Comparison of ENCODE assay signal across 8 mouse cellular contexts in genomic region chr10:43052462-43052861, GRCm38 (mm10).
DNase-seq lines count a peak whose midpoint lies in the region; ATAC-seq and TF ChIP-seq lines count a peak whose summit lies in the region.

No protein-coding gene starts in this region.

- no peak for ATAC-seq in liver, embryonic 14.5 days (ENCODE audit: insufficient read depth)
- ATAC-seq in liver, embryonic 11.5 days (replicated peaks; ENCODE audit: low FRiP score): no peak
- ATAC-seq in forebrain, postnatal 0 days: no peak
- no peak for ATAC-seq in erythroblast, adult 5-6 weeks (replicated peaks; ENCODE audit: low FRiP score, poor library complexity, severe bottlenecking)
- no peak for ATAC-seq in hindbrain, embryonic 16.5 days

- no peaks in the 10 kb centered on the region for H3K27me3 ChIP-seq in liver, embryonic 14.5 days (ENCODE audit: control insufficient read depth, insufficient read depth, low read length)
- no peaks in the 10 kb centered on the region for H3K27me3 ChIP-seq in liver, embryonic 11.5 days (replicated peaks; ENCODE audit: control insufficient read depth, insufficient read depth, low read length)
- no peaks in the 10 kb centered on the region for H3K27me3 ChIP-seq in forebrain, postnatal 0 days (ENCODE audit: insufficient read depth, low read length)
- H3K27me3 ChIP-seq in hindbrain, embryonic 16.5 days (replicated peaks; ENCODE audit: control insufficient read depth, insufficient read depth, low read length): no peaks in the 10 kb centered on the region

- H3K36me3 ChIP-seq in liver, embryonic 14.5 days (replicated peaks; ENCODE audit: control insufficient read depth, insufficient read depth, low read depth): no peaks in the 10 kb centered on the region
- no peaks in the 10 kb centered on the region for H3K36me3 ChIP-seq in liver, embryonic 11.5 days (ENCODE audit: control insufficient read depth, insufficient read depth, low read length)
- no peaks in the 10 kb centered on the region for H3K36me3 ChIP-seq in forebrain, postnatal 0 days (ENCODE audit: insufficient read depth)
- no peaks in the 10 kb centered on the region for H3K36me3 ChIP-seq in hindbrain, embryonic 16.5 days (ENCODE audit: control insufficient read depth, insufficient read depth, low read length)

- no peak overlapping the region for H3K4me2 ChIP-seq in liver, embryonic 14.5 days (ENCODE audit: low read depth)
- no peak overlapping the region for H3K4me2 ChIP-seq in liver, embryonic 11.5 days
- H3K4me2 ChIP-seq in forebrain, postnatal 0 days (ENCODE audit: low read depth): no peak overlapping the region
- H3K4me2 ChIP-seq in hindbrain, embryonic 16.5 days (ENCODE audit: low read length): no peak overlapping the region

- H3K4me1 ChIP-seq in liver, embryonic 14.5 days (replicated peaks; ENCODE audit: control insufficient read depth in 2 of 2, insufficient read depth in 2 of 2, low read length in 1 of 2): no peaks in the 10 kb centered on the region; a peak in 1 of 4 replicates
- no peaks in the 10 kb centered on the region for H3K4me1 ChIP-seq in liver, embryonic 11.5 days (replicated peaks; ENCODE audit: control insufficient read depth, insufficient read depth, low read length)
- H3K4me1 ChIP-seq in forebrain, postnatal 0 days (ENCODE audit: insufficient read depth): 0 out of 2 replicates have a peak, but pooled peaks cover 3% of the 10 kb centered on the region
- H3K4me1 ChIP-seq in hindbrain, embryonic 16.5 days (ENCODE audit: control insufficient read depth, insufficient read depth, low read depth, low read length): no peaks in the 10 kb centered on the region

- H3K9me3 ChIP-seq in liver, embryonic 14.5 days (ENCODE audit: control insufficient read depth, low read length): no peaks in the 10 kb centered on the region
- no peaks in the 10 kb centered on the region for H3K9me3 ChIP-seq in liver, embryonic 11.5 days (ENCODE audit: control insufficient read depth, low read length)
- H3K9me3 ChIP-seq in forebrain, postnatal 0 days (ENCODE audit: low read length): no peaks in the 10 kb centered on the region
- H3K9me3 ChIP-seq in hindbrain, embryonic 16.5 days (ENCODE audit: control insufficient read depth, low read length): no peaks in the 10 kb centered on the region

- H3K9ac ChIP-seq in liver, embryonic 14.5 days (replicated peaks): no peak overlapping the region
- H3K9ac ChIP-seq in liver, embryonic 11.5 days (ENCODE audit: low read depth, low read length): no peak overlapping the region
- no peak overlapping the region for H3K9ac ChIP-seq in forebrain, postnatal 0 days
- no peak overlapping the region for H3K9ac ChIP-seq in hindbrain, embryonic 16.5 days (ENCODE audit: low read depth, low read length)

- TF ChIP-seq CTCF in liver, embryonic 14.5 days (IDR thresholded peaks at IDR 0.05; ENCODE audit: low read depth): peak; percentile 56
- peak; percentile 64 for TF ChIP-seq CTCF in forebrain, postnatal 0 days (IDR thresholded peaks at IDR 0.05; ENCODE audit: low read depth)

- no peak for TF ChIP-seq EP300 in liver, embryonic 14.5 days (IDR thresholded peaks at IDR 0.05; ENCODE audit: low read depth)

- DNase-seq in embryo, embryonic 10.5 days (ENCODE audit: low spot score): peak; percentile 64
- DNase-seq in embryo, embryonic 9.5 days (ENCODE audit: extremely low spot score): no peak
- no peak for DNase-seq in liver, embryonic 14.5 days (ENCODE audit: low read depth in 3 of 3, low spot score in 3 of 3)
- DNase-seq in liver, embryonic 11.5 days (ENCODE audit: low spot score): no peak
- DNase-seq in R1 (ENCODE audit: low read depth, low spot score): peak; percentile 16
- DNase-seq in forebrain, postnatal 0 days: peak; percentile 73

- 36% methylated on average over 5 of the region's 5 CpGs for WGBS in liver, embryonic 14.5 days (ENCODE audit: insufficient replicate concordance)
- WGBS in liver, embryonic 11.5 days: 47% methylated on average over 5 of the region's 5 CpGs
- WGBS in forebrain, postnatal 0 days: 38% methylated on average over 5 of the region's 5 CpGs
- 50% methylated on average over 5 of the region's 5 CpGs for WGBS in hindbrain, embryonic 16.5 days

- no peak overlapping the region for H3K4me3 ChIP-seq in liver, embryonic 14.5 days (ENCODE audit: insufficient read depth in 1 of 2, low read depth in 2 of 2, low read length in 2 of 2)
- H3K4me3 ChIP-seq in liver, embryonic 11.5 days (ENCODE audit: low read depth, low read length): no peak overlapping the region
- no peak overlapping the region for H3K4me3 ChIP-seq in forebrain, postnatal 0 days (ENCODE audit: low read depth, low read length)
- H3K4me3 ChIP-seq in hindbrain, embryonic 16.5 days (ENCODE audit: low read length): no peak overlapping the region

- H3K27ac ChIP-seq in liver, embryonic 14.5 days: no peak overlapping the region
- no peak overlapping the region for H3K27ac ChIP-seq in liver, embryonic 11.5 days (ENCODE audit: low read depth, low read length)
- no peak overlapping the region for H3K27ac ChIP-seq in forebrain, postnatal 0 days (ENCODE audit: low read depth, low read length)
- no peak overlapping the region for H3K27ac ChIP-seq in hindbrain, embryonic 16.5 days (ENCODE audit: low read depth, low read length)

Comparison
In these comparisons a context has a peak if more than half of its experiments do, and no peak if none do; other contexts are left out.
1. DNase-seq: peak in embryo, embryonic 10.5 days (single experiment), R1 (single experiment) and forebrain, postnatal 0 days (single experiment); none in embryo, embryonic 9.5 days (single experiment), liver, embryonic 14.5 days (0 of 3) and liver, embryonic 11.5 days (single experiment).